Mouse (Mus musculus) gastrocnemius, adult 8-10 months (tissue): ENCODE measurements at regions not wholly inside any gene's neighbourhood (a gene's known extent, or its start where the extent isn't known, plus 50 kb on each side); places are given as distances from the start of the nearest gene placed in this dataset.

Experiments used
- DNase-seq, 2 experiments: peaks; one replicate each; pipeline ENCODE4 v3.0.0; 2022; ENCODE audit warnings: low spot score in 2 of 2

DNA sequence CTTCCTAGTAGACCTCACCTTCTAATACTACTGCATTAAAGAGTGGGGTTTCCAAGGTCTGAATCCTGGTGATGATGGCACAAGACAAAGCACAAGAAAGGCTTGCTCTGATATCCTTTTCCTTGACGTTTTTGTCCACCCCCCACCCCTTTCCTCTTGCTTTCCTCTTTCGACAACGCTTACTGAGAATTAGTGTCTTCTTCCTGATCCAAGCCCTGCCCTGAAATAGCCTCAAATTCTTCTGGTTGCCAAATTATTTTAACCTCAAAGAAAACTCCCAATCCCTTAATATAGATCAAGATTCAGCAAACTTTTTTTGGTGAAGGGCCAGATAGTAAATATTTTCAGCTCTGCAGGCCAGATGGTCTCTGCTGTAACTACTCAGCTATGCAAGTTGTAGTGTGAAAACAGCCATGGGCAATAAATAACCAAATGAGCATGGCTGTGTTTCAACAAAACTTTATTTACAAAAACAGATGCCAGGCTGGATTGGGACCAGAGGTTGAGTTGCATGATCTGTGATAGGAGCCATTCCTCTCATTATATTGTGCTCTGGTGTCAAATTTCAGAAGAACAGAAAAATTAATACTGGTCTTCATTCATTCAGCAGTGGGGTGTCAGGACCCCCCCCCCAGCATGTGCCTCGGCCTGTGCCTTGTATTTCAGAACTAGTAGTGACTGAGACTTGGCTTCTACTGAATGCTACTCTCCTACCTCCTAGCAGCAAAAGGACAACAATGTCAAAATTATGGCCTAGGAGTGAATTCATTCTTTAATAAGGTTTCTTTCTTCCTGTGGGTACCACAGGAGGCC, 218.5 kb upstream of the Nrip1 start:
- no peak for DNase-seq

DNA sequence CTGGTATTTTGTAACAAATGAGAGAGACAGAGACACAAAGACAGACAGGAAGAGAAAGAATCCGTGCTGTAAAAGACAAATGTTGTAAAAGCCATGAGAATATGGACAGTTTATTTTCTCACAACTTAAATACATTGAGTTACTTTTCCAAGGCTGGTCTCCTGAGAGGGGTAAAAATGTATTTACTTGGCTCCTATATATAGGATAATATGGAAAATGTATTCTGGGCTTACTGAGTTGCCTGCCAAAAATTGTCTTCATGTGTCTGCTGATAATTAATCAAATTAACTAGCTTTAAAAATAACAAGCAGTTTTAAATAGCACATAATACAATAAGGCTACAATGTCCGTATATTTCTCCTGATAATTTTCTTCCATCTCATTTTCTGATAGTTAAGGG, 216.2 kb upstream of the Nrip1 start:
- DNase-seq, result no peak

DNA sequence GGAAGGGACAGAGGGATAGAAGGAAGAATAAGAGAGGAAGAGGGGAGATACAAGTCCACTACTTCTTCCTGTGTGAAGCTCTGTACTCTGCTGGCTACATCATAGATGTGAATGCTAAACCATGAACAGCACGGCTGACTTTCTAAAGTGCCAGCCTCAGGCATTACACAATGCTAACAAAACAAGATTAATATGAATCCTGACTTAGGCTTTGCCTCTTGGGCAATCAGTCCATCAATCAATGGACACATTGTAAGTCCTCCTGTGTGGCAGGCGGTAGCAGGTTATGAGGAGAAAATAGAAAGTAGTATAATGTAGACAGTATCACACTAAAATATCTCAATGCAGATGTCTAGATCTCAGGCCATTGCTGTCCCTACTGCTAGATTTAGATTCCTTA, 203.6 kb upstream of the Nrip1 start:
- no peak for DNase-seq

DNA sequence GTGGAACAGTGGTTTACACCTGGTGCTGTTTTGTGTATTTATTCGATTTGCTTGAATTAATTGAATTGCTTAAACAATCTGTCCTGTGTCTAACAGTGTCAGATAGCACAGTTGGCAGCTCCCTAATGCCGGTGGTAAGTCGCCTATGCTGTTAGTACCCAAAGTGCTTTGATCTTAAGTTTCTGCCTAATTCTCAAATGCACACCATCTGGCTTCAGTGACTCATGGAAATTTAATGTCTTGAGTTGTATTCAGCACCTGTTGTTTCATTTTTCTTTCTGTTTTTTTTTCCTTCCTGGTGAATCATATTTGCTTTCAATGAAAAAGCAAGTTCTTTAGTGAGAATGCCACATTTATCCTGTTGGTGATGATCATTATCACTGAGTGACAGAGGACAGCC, 201.7 kb upstream of the Nrip1 start:
- DNase-seq, result no peak

DNA sequence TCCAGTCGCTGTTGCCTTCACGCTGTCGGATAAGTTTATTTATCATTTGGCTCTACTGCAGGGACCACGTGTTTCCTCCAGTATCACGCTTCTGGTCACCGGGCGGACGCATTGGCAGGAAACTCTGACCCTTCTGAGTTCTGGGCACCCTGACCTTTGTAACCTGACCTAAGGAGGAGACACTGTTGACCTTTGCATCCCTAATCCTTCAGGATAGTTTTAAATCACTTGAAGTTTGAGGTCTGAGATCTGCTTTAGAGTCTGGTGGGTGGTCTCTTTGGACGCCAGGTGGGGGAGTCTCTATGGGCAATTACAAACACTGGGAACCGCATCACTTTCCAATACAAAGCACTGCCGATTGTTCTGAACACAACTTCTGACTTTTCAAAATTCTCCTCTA, 192.6 kb upstream of the Nrip1 start:
- DNase-seq, result no peak

DNA sequence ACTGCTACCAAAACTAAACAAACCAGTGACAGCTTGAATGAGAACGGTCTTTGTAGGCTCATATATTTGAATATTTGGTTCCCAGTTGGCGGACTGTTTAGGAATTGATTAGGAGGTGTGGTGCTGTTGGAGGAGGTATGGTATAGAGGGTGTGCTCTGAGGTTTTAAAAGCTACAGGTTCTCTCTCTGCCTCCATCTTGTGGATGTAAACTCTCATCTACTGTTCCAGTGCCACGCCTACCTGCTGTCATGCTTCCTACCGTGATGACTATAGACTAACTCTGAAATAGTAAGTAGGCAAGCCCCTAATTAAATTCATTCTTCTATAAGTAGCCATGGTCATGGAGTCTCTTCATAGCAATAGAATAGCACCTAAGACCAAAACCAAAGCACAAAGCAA, 181.2 kb upstream of the Nrip1 start:
- no peak for DNase-seq

DNA sequence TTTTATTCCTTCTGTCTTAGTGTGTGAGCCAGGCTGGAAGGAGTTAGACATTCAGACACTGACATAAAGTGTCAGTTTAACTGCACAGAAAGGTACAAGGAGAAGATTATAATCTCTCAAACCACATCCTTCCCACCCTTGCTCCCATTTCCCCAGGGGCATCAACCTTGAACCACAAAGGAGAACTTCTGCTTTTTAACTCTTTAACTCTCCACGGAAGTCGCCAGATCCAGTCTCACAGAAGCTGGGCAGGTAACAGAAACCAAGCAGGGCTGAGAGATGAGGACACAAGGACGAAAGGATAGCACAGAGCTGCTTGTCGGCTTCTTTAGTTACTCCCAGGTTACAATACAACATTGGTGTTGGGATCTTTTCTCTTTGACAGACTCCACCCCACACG, 176.0 kb upstream of the Nrip1 start:
- no peak for DNase-seq

DNA sequence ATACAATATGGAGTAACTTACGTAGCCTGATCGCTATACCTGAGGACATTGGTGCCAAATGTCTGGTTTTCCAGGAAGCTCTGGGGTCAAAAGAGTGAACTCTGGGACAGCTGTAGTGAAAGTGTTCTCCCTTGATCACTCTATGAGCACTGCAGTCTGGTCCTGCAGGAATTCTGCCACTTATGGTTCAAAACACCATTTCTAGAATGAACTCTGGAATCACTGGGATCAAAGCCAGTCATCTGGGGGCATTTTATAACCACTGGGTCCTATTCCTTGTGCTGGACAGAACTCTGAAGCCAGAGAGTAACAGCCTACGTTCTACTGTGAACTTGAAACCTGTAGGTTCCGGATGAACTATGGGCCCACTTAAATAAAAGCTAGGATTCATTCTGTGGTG, 173.5 kb upstream of the Nrip1 start:
- no peak for DNase-seq

DNA sequence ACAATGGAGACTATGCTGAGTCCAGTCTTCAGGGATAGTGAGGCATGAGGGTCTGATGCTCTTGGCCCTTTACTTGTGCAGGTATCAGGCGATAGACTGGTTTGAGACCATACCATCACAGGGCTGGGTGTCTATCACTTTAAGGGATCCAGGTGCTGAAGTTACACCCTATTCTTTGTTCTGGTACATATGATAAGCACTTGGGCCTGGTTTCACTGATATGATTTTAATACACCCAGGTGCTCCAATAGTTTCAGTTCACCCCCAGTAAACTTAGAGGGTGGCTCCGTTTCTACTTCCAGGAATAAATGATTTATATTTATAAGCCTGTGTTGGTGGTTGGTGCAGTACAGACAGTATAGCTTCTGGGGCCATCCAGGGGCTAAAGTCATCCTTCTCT, 173.0 kb upstream of the Nrip1 start:
- no peak for DNase-seq

DNA sequence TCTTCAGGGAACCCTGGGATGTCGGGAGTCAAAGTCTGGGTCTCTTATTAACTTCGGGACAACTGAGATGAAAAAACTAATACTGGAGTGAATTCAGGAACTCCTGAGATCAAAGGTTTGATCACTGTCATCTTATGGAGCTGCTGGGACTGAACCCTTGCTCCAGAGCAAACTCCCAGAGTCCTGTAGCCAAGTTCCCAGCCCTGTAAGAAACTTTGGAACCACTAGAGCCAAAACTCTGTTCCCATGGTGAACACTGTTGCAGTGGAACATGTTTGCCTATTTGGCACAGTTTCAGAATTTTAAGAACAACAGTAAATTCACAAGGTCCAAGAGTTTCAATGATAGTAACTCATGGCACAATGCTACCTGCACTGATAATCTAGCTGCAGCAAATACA, 172.3 kb upstream of the Nrip1 start:
- DNase-seq, result no peak

DNA sequence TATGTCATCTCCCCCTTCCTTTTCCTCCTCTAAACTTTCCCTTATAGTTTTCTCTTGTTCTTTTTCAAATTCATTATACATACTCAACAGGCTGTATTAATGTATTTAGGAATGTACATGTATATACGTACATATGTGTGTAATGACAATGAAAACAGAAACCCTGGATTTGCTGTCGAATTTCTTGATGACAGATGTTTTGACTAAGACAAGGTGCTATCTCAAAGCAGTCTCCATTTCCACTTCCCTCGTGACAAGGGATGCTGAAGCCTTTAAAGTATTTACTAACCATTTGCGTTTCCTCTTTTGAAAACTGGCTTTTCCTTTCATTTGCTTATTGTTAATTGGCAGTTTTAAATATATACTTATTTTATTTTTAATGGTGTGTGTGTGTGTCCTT, 171.3 kb upstream of the Nrip1 start:
- DNase-seq, result no peak

DNA sequence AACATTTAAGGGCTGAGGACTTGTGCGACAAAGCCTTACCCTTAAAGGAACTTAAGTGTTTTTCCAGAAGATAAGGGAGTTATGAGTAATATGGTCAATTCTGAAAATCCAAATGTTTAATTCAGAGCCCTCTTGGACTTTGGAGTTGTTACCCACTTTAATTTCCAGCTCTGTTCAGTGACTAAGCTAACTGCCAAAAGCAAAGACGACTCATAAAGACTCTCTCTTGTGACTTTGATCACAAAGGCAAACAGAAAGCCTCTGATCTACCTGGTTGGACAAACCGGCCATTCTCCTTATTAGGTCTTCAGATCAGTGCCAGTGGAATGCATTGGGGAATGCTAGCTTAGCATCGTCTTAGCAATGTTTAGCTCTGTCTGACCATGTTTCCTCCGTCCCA, 167.3 kb upstream of the Nrip1 start:
- no peak for DNase-seq

DNA sequence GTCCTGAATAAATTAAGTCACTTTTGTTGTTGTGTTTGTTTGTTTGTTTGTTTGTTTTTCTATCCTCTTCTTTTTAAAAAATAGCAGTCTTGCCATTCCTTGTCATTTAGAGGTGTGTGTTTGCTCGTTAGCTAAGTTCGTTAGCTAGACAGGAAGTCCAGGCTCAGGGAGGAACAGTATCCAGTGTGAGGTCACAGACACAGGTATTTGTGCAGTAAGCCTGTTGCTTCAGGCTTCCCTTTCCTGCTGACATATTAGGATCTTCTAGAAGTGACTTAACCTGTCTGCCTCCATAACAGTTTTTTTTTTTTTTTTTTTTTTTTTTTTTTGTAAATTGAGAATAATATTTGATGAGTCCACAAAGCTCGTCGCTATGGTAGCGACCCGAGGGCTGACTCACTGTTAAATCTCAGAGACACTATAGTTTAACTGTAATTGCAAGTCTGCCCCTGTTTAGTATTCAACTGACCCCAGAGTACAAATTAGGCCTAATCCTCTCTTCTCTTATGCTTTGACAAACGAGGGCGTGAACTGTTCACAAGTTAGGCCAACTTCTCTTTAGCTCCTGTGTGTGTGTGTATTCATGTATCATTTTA, 166.8 kb upstream of the Nrip1 start:
- DNase-seq, result no peak

DNA sequence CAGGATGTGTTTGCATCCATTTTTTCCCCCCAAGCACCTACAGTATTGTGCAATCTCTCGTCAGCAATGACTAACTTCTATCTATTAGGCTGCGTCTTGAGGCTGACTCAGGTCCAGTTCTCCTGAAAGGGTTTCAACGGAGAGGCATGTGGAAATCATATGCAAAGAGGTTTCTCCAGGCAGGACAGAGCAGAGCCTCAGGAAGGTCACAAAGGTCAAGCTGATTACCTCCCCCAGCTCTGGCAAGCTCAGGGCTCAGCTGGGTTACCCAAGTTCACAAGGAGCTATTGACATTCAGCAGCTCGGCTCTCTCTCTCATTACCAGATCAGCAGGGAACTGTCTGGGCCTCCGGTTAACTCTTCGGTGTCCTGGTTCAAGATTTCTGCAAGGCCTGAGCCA, 166.0 kb upstream of the Nrip1 start:
- DNase-seq, result no peak

DNA sequence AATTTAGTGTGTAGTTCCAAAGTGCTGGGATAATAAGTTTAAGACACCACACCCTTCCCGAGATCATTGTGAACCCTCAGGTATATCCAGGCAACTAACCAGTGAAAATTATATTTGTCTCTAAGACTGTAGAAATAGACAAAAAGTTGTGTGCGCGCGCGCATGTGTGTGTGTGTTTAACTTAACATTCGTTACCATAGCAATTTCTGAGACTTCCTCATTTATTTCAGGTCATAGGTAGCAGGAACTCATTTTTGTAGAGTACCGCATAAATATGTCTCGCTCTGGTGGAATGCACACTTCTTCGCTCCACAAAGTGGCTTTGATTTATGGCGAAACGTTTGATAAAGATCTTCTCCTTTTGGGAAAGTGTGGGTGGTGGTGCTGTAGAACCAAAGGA, 164.2 kb upstream of the Nrip1 start:
- no peak for DNase-seq

DNA sequence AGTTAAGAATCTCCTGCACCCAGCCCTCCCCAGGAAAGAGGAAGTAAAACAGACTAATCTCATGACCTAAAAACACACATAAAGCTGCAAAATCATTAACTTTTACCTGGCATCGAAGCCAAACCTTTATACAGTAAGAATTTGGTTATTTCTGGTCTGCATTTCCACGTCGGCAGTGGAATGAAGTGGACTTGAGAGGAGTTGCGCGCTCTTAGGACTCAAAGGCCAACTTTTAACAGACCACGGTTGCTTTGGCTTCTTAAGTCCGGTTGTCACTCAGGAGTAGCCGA, 159.2 kb upstream of the Nrip1 start:
- no peak for DNase-seq

DNA sequence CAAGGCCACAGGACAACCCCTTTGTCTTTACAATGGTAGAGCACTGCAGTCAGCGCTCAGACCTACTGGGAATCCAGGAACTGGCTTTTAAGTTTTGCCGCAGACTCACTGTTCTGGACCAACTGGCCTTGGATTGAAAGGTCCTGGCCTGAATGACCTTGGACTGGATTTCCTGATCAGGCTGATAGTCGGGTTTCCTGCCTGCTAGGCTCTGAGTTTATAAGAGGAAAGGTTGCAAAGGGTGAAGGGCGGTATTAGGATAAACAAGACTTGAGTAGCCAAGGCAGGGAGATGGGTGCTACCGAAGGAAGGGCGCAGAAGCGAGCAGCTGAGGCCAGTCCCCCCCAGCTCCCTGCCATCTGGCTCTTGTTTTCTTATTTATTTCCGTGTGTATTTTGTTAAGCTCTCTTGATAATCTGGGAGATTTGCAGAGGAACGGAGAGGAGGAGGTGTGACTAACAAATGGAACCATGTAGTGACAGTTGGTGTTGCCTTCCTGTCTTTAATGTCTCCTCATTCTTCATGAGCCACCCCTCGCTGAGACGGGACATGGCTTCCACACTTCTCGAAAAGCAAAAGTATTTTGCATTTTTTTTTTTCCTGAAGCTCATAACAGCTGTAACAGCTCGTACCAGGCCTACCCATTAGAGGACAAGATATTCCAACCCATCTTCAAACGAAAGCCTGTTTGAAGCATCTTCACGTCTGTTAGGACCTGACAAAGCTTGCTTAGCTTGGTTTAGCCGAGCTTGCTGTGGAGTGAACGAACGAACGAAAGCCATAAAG, 158.7 kb upstream of the Nrip1 start:
- DNase-seq, result no peak

DNA sequence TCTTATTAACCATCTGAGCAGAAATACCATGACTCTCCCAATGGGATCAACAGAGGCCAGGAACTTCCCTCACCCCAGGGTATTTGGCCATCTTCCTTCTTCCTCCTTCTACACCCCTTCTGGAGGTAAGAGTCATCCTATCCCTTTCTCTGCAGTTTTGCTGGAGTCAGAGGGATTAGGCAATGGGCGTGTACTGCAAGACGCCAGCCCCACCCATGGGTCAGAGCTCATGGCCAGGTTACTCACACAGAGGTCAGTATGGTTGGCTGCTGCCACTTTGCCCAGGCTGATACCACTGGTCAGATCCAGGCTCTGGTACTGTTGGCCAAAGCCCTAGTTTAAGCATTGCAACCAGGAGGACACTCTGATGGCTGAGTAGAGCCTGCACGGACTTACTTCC, 157.3 kb upstream of the Nrip1 start:
- no peak for DNase-seq

DNA sequence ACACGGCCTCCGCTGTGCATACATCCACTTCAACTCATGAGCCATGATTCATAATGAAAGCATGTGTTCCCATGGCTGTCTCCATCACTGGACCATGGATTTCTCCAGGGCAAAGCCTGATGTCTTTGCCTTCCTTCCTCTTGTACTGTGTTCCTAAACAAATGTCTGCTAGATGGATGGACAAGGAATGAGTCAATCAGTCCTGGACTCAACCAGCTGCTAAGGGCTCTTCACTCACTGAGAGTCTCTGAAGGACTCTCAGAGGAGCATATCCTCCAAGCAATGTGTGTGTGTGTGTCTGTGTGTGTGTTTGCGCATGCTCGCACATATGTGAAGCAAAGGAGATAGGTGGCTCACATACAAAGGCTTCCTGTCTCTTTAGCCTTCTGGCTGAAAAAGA, 156.0 kb upstream of the Nrip1 start:
- no peak for DNase-seq

DNA sequence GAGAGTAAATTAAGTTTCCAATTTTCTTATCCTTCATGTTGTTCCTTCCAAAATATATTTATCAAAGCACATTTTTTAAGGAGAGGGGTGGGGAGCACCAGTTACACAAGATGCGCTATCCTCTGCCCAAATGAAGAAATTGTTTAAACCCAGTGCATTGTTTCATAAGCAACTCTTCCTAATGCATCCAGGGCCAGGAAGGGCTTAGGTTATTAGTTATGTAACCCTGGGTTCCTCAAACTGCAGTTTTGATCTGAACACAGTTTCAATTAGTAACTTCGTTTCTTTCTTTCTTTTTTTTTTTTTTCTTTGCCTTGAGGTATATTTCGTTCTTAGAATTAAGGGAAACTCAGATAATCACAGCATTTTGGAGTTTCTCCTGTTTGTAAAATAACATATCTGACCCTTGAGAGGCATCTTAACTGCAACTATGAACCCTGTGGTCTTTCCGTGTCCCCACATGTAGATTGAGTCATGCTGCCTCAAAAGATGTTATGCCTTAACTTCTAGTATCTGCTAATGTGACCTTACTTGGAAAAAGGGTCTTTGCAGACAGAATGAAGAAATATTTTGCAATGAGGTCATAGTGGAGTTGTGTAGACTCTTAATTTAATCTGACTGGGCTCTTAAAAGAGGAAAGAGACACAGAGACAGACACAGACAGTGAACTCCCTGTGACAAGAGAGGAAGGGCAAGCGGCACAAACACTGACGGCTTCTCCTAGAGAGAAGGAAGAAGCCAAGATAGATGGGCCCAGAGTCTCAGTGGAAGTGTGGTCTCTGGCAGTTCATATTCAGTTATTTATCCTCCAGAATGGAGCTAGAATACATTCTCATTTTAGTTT, 153.7 kb upstream of the Nrip1 start:
- no peak for DNase-seq

DNA sequence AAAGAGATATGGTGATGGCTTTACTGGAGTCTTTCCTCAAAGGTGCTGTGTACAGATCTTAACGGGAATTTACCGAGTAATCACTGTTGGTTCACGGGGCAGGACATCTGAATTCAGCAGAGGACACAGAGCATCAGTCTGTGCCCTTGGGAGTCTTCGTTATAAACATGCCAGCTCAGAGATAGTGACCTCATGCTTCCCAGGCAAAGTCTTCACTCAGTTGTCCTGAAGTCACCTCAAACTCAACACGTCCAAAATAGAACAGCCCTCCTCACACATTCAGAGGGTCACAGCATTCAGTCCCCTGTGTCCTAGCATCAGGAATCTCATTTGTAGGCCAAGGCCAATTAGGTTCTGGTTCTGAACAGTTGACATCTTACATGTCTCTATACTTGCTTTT, 151.9 kb upstream of the Nrip1 start:
- no peak for DNase-seq

DNA sequence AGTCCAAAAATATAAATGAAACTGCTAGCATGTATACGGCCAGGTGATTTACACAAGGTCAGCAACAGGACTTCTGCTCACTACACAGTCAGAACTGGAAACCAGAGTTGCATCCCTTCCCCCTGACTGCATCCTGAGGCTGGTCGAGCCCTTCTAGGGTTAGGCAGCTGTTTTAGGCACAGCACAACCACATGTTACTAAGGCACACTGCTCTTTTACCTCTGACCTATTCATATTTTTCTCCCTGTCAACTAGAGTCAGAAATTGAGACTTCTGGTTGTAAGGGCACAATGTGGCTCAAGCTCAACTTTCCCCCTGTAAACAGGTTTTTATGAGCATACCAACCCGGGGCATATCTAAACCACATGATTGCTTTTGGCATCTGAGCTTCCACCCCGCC, 151.3 kb upstream of the Nrip1 start:
- no peak for DNase-seq
